Mouse (Mus musculus): ENCODE results near the gene Stat2. TPM values are rescaled to one million over a fixed set of nuclear protein-coding genes. Genes with fewer than 3 reads are reported as not detected.

The Stat2 gene
- polyA plus RNA-seq, 1 experiment from 2014 or later = 13.0 TPM

Other genes starting within 250 kb of the Stat2 start
- 899 and 913 TPM in 2 replicates for gene Naca, start 235.0 kb upstream of the Stat2 start, polyA plus RNA-seq (2014; fragmentation: Nextera tagmentation; extraction: Ambion mirVana)
- gene Ptges3, start 211.6 kb upstream of the Stat2 start, polyA plus RNA-seq (2014; fragmentation: Nextera tagmentation; extraction: Ambion mirVana) = 474 and 487 TPM in 2 replicates
- 2,052 and 2,172 TPM in 2 replicates for gene Atp5b, start 187.3 kb upstream of the Stat2 start, polyA plus RNA-seq (2014; fragmentation: Nextera tagmentation; extraction: Ambion mirVana)
- gene Baz2a, start 179.0 kb upstream of the Stat2 start, polyA plus RNA-seq (2014; fragmentation: Nextera tagmentation; extraction: Ambion mirVana) = 28.1 and 28.2 TPM in 2 replicates
- 29.5 and 35.6 TPM in 2 replicates for gene Rbms2, start 90.3 kb upstream of the Stat2 start, polyA plus RNA-seq (2014; fragmentation: Nextera tagmentation; extraction: Ambion mirVana)
- gene Gls2, start 76.1 kb upstream of the Stat2 start, polyA plus RNA-seq (2014; fragmentation: Nextera tagmentation; extraction: Ambion mirVana) = 0.78 and 0.84 TPM in 2 replicates
- 33.5 and 33.7 TPM in 2 replicates for gene Spryd4, start 58.8 kb upstream of the Stat2 start, polyA plus RNA-seq (2014; fragmentation: Nextera tagmentation; extraction: Ambion mirVana)
- gene Mip, start 44.7 kb upstream of the Stat2 start, polyA plus RNA-seq (2014; fragmentation: Nextera tagmentation; extraction: Ambion mirVana) = 0.11 TPM in 1 of 2 replicates, not detected in the other
- 47.2 and 48.0 TPM in 2 replicates for gene Timeless, start 38.5 kb upstream of the Stat2 start, polyA plus RNA-seq (2014; fragmentation: Nextera tagmentation; extraction: Ambion mirVana)
- 0.27 TPM in 1 of 2 replicates, not detected in the other for gene Apon, start 16.5 kb upstream of the Stat2 start, polyA plus RNA-seq (2014; fragmentation: Nextera tagmentation; extraction: Ambion mirVana)
- gene Apof, start 1.9 kb upstream of the Stat2 start, polyA plus RNA-seq (2014; fragmentation: Nextera tagmentation; extraction: Ambion mirVana) = not detected in 2 replicates
- gene Il23a, start 28.2 kb downstream of the Stat2 start, polyA plus RNA-seq (2014; fragmentation: Nextera tagmentation; extraction: Ambion mirVana) = 0.36 and 0.43 TPM in 2 replicates
- gene Pan2, start 32.8 kb downstream of the Stat2 start, polyA plus RNA-seq (2014; fragmentation: Nextera tagmentation; extraction: Ambion mirVana) = 32.9 and 34.8 TPM in 2 replicates
- 328 and 342 TPM in 2 replicates for gene Cnpy2, start 51.9 kb downstream of the Stat2 start, polyA plus RNA-seq (2014; fragmentation: Nextera tagmentation; extraction: Ambion mirVana)
- 211 and 214 TPM in 2 replicates for gene Cs, start 67.2 kb downstream of the Stat2 start, polyA plus RNA-seq (2014; fragmentation: Nextera tagmentation; extraction: Ambion mirVana)
- 12.9 and 13.0 TPM in 2 replicates for gene Coq10a, start 98.4 kb downstream of the Stat2 start, polyA plus RNA-seq (2014; fragmentation: Nextera tagmentation; extraction: Ambion mirVana)
- 16.7 and 17.8 TPM in 2 replicates for gene Ankrd52, start 106.6 kb downstream of the Stat2 start, polyA plus RNA-seq (2014; fragmentation: Nextera tagmentation; extraction: Ambion mirVana)
- gene Slc39a5, start 130.7 kb downstream of the Stat2 start, polyA plus RNA-seq (2014; fragmentation: Nextera tagmentation; extraction: Ambion mirVana) = 3.4 and 3.7 TPM in 2 replicates
- gene Nabp2, start 140.9 kb downstream of the Stat2 start, polyA plus RNA-seq (2014; fragmentation: Nextera tagmentation; extraction: Ambion mirVana) = 76.6 and 86.7 TPM in 2 replicates
- gene Rnf41, start 141.1 kb downstream of the Stat2 start, polyA plus RNA-seq (2014; fragmentation: Nextera tagmentation; extraction: Ambion mirVana) = 31.9 and 34.6 TPM in 2 replicates
- 109 and 110 TPM in 2 replicates for gene Smarcc2, start 188.7 kb downstream of the Stat2 start, polyA plus RNA-seq (2014; fragmentation: Nextera tagmentation; extraction: Ambion mirVana)
- 1,824 and 1,933 TPM in 2 replicates for gene Myl6, start 223.6 kb downstream of the Stat2 start, polyA plus RNA-seq (2014; fragmentation: Nextera tagmentation; extraction: Ambion mirVana)
- 3.2 and 3.4 TPM in 2 replicates for gene Myl6b, start 228.1 kb downstream of the Stat2 start, polyA plus RNA-seq (2014; fragmentation: Nextera tagmentation; extraction: Ambion mirVana)